Mouse (Mus musculus) lung, embryonic 14.5 days (tissue): ENCODE data around the gene Golga4. TPM values are rescaled to one million over a fixed set of nuclear protein-coding genes. Genes with fewer than 3 reads are reported as not detected.

Experiments used
- ATAC-seq: fragments of 200-750 bp; cut with Nextera tagmentation; 2 replicates; pipeline ENCODE4 v1.8.0; 2017; ENCODE audit warnings: mild to moderate bottlenecking, moderate TSS enrichment, moderate library complexity; ENCODE audit not compliant: insufficient read depth
- DNase-seq: peaks from one replicate; pipeline ENCODE4 v3.0.0-alpha.2; 2015
- H3K27ac ChIP-seq: fragments of 300-500 bp; sonication (generic); 2 replicates; pipeline ENCODE4 v1.5.1; 2014; ENCODE audit warnings: low read depth, mild to moderate bottlenecking, moderate library complexity
- H3K27me3 ChIP-seq: fragments of 300-500 bp; sonication (generic); 2 replicates; pipeline ENCODE4 v1.6.1; 2014; ENCODE audit warnings: low read length, control low read depth; ENCODE audit not compliant: insufficient read depth
- H3K36me3 ChIP-seq: fragments of 300-500 bp; sonication (generic); 2 replicates; pipeline ENCODE4 v1.6.1; 2014; ENCODE audit warnings: control low read depth; ENCODE audit not compliant: insufficient read depth
- H3K4me1 ChIP-seq: fragments of 300-500 bp; sonication (generic); 2 replicates; pipeline ENCODE4 v1.6.1; 2014; ENCODE audit warnings: antibody characterized with exemption, control low read depth; ENCODE audit not compliant: insufficient read depth
- H3K4me2 ChIP-seq: fragments of 300-500 bp; sonication (generic); 2 replicates; pipeline ENCODE4 v1.6.1; 2014; ENCODE audit warnings: mild to moderate bottlenecking
- H3K4me3 ChIP-seq: fragments of 300-500 bp; sonication (generic); 2 replicates; pipeline ENCODE4 v1.5.1; 2014; ENCODE audit warnings: low read depth, low read length
- H3K9ac ChIP-seq: fragments of 300-500 bp; sonication (generic); 2 replicates; pipeline ENCODE4 v1.6.1; 2014
- H3K9me3 ChIP-seq: fragments of 300-500 bp; sonication (generic); 2 replicates; pipeline ENCODE4 v1.6.1; 2016; ENCODE audit warnings: low read depth, low read length, control low read depth
- CTCF ChIP-seq: IDR thresholded peaks from 2 replicates; pipeline ENCODE4 v1.5.1; 2016; ENCODE audit warnings: antibody characterized with exemption, low read depth
- WGBS: fragments of 180-500 bp; shearing (Covaris S2); extraction: QIAGEN DNeasy Blood & Tissue Kit; methylation state at CpG from one replicate; pipeline ENCODE4 v1.1.7; 2014; 5-methylcytosine and 5-hydroxymethylcytosine counted together
- polyA plus RNA-seq: library from polyadenylated mRNA; unstranded; fragments of >200 nt; fragmentation: Nextera tagmentation; extraction: Ambion mirVana; gene quantifications from 2 replicates; pipeline ENCODE4 v1.2.1, GENCODE M21; 2014

Gene Golga4
- polyA plus RNA-seq, 1 experiment from 2014 or later, result 53.3 TPM

- no peak for ATAC-seq
- Histone ChIP-seq H3K36me3 (peaks cover 26% of the 10 kb centered on the region), H3K4me3 (no peak overlapping the region), H3K27me3 (no peaks in the 10 kb centered on the region), H3K9ac (no peak overlapping the region), H3K4me1 (no peaks in the 10 kb centered on the region), H3K4me2 (no peak overlapping the region), H3K9me3 (no peaks in the 10 kb centered on the region), H3K27ac (no peak overlapping the region)
- 55% methylated on average over 6 of the region's 6 CpGs for WGBS
- no peak for DNase-seq
- no peak for TF ChIP-seq CTCF
Measured at GRCm38 (mm10) chr9:118585998-118586397, 79.9 kb downstream of the Golga4 start.

GRCm38 (mm10) chr9:118587115-118587514, 81.0 kb downstream of the Golga4 start:
- peaks cover 17% of the 10 kb centered on the region for H3K36me3 ChIP-seq
- ATAC-seq (no peak), DNase-seq (no peak)
- no peaks in the 10 kb centered on the region for H3K27me3 ChIP-seq
- 54% methylated on average over 4 of the region's 4 CpGs for WGBS
- TF ChIP-seq CTCF, result no peak
- H3K4me3 ChIP-seq, result no peak overlapping the region
- H3K9ac ChIP-seq, result no peak overlapping the region
- H3K4me2 ChIP-seq, result no peak overlapping the region
- no peaks in the 10 kb centered on the region for H3K4me1 ChIP-seq
- H3K9me3 ChIP-seq, result no peaks in the 10 kb centered on the region
- H3K27ac ChIP-seq, result no peak overlapping the region

GRCm38 (mm10) chr9:118589249-118589648, 83.2 kb downstream of the Golga4 start:
- no peaks in the 10 kb centered on the region for H3K9me3 ChIP-seq
- 30% methylated on average over 3 of the region's 3 CpGs for WGBS
- DNase-seq (peak; percentile 67), ATAC-seq (peak; percentile 8; the same call in 1 of the 2 replicates)
- no peak overlapping the region for H3K27ac ChIP-seq
- H3K4me2 ChIP-seq, result no peak overlapping the region
- H3K4me1 ChIP-seq, result 0 out of 2 replicates have a peak, but pooled peaks cover 6% of the 10 kb centered on the region
- H3K9ac ChIP-seq, result no peak overlapping the region
- H3K4me3 ChIP-seq, result no peak overlapping the region
- no peaks in the 10 kb centered on the region for H3K36me3 ChIP-seq
- TF ChIP-seq CTCF, result peak; percentile 82
- no peaks in the 10 kb centered on the region for H3K27me3 ChIP-seq

- DNase-seq, result peak; percentile 41
- Histone ChIP-seq H3K4me3 (no peak overlapping the region), H3K9ac (no peak overlapping the region), H3K4me2 (no peak overlapping the region), H3K9me3 (no peaks in the 10 kb centered on the region), H3K27ac (peak overlapping the region; percentile 70; the same call in 1 of the 2 replicates), H3K4me1 (0 out of 2 replicates have a peak, but pooled peaks cover 6% of the 10 kb centered on the region), H3K36me3 (no peaks in the 10 kb centered on the region), H3K27me3 (no peaks in the 10 kb centered on the region)
- no peak for ATAC-seq
- WGBS, result 53% methylated on average over 7 of the region's 7 CpGs
- TF ChIP-seq CTCF, result no peak
Measured at GRCm38 (mm10) chr9:118590230-118590629, 84.2 kb downstream of the Golga4 start.

GRCm38 (mm10) chr9:118591633-118592032, 85.6 kb downstream of the Golga4 start:
- WGBS, result 65% methylated on average over 6 of the region's 6 CpGs
- Histone ChIP-seq H3K9me3 (no peaks in the 10 kb centered on the region), H3K9ac (no peak overlapping the region), H3K27me3 (no peaks in the 10 kb centered on the region), H3K4me2 (no peak overlapping the region), H3K27ac (no peak overlapping the region), H3K36me3 (no peaks in the 10 kb centered on the region), H3K4me3 (no peak overlapping the region), H3K4me1 (0 out of 2 replicates have a peak, but pooled peaks cover 6% of the 10 kb centered on the region)
- TF ChIP-seq CTCF, result no peak
- no peak for ATAC-seq
- no peak for DNase-seq

GRCm38 (mm10) chr9:118592585-118593249, 86.7 kb downstream of the Golga4 start:
- Histone ChIP-seq H3K4me3 (no peak overlapping the region), H3K4me1 (0 out of 2 replicates have a peak, but pooled peaks cover 6% of the 10 kb centered on the region), H3K27me3 (no peaks in the 10 kb centered on the region), H3K9ac (no peak overlapping the region), H3K9me3 (no peaks in the 10 kb centered on the region), H3K36me3 (no peaks in the 10 kb centered on the region), H3K4me2 (peak overlapping the region; percentile 29), H3K27ac (peak overlapping the region; percentile 12; the same call in 1 of the 2 replicates)
- WGBS, result 32% methylated on average over 13 of the region's 13 CpGs
- no peak for TF ChIP-seq CTCF
- DNase-seq (peak; percentile 64), ATAC-seq (0 out of 2 replicates have a peak, but pooled peaks have one; percentile 45)

- Histone ChIP-seq H3K27ac (no peak overlapping the region; the same call in 1 of the 2 replicates), H3K4me2 (no peak overlapping the region), H3K9me3 (no peaks in the 10 kb centered on the region), H3K9ac (no peak overlapping the region), H3K27me3 (no peaks in the 10 kb centered on the region), H3K4me3 (no peak overlapping the region), H3K36me3 (no peaks in the 10 kb centered on the region), H3K4me1 (0 out of 2 replicates have a peak, but pooled peaks cover 6% of the 10 kb centered on the region)
- WGBS, result 83% methylated on average over 8 of the region's 8 CpGs
- no peak for ATAC-seq
- TF ChIP-seq CTCF, result no peak
- DNase-seq, result no peak
Measured at GRCm38 (mm10) chr9:118593443-118593842, 87.4 kb downstream of the Golga4 start.
